Mouse (Mus musculus): ENCODE results near the gene Nup188. TPM values are rescaled to one million over a fixed set of nuclear protein-coding genes. Genes with fewer than 3 reads are reported as not detected.

Nup188 gene
- polyA plus RNA-seq, 1 experiment = 16.5 TPM

GRCm38 (mm10) chr2:30356266-30356665, 70.1 kb downstream of the Nup188 start:
- Histone ChIP-seq H3K27ac (ENCODE audit: insufficient read depth, low read length) (no peak overlapping the region), H3K4me3 (ENCODE audit: insufficient read depth, low read length) (no peak overlapping the region), H3K4me1 (ENCODE audit: control insufficient read depth, insufficient read depth, low read length) (peaks cover 17% of the 10 kb centered on the region)
- TF ChIP-seq CTCF (IDR thresholded peaks at IDR 0.05; ENCODE audit: extremely low read depth, insufficient read depth, low read length) (no peak), POLR2A (IDR thresholded peaks at IDR 0.05; ENCODE audit: extremely low read depth, insufficient read depth, low read length) (no peak)

- TF ChIP-seq POLR2A (IDR thresholded peaks at IDR 0.05; ENCODE audit: extremely low read depth, insufficient read depth, low read length) (no peak), CTCF (IDR thresholded peaks at IDR 0.05; ENCODE audit: extremely low read depth, insufficient read depth, low read length) (no peak)
- 0 out of 2 replicates have a peak overlapping the region, but pooled peaks have one; percentile 95 for H3K27ac ChIP-seq (ENCODE audit: insufficient read depth, low read length)
- peaks cover 17% of the 10 kb centered on the region for H3K4me1 ChIP-seq (ENCODE audit: control insufficient read depth, insufficient read depth, low read length)
- peak overlapping the region; percentile 86; the same call in 1 of the 2 replicates for H3K4me3 ChIP-seq (ENCODE audit: insufficient read depth, low read length)
Measured at GRCm38 (mm10) chr2:30356906-30357305, 70.7 kb downstream of the Nup188 start.

DNA sequence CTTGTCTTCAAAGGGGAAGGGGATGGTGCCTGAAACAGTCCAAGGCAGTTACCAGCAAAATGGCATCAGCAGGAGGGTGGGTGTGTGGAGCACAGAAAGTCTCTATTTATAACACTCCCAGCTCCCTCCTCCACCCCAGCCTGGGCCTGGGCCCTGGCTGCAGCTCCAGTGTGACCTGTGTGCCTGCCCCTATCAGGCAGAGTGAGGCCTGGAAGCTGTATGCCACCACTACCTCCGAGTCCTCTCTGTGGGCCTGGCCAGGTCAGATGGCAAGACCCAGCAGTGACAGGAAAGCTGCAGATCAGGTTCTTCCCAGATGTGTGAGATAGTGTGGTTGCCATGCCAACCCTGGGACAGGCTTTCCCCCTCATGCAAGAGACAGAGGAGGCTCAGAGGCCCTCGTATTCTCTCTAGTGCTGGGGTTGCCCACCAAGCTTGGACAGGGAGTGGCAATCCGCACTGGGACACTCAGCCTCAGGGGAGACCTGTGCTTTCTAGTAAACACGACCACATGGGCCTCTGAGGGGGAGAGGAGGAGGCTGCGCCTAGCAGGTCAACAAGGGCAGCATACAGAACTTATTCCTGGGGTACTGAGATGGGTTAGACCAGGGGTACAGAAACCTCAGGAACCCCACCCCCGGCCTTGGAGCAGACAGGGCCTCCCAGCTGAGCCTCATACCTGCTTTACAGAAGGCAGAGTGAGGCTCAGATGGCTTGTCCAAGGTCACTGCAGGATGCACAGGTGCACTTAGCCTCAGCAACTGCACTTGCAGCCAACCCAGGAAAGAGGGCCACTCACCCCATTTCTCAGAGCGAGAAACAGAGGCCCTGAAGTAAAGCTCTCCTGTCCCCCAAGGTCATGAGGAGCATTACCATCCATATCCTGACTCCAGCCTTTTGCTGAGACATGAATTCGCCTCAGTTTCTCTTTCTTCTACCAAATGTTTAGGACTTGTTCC, 71.6 kb downstream of the Nup188 start:
- Histone ChIP-seq H3K4me1 (ENCODE audit: control insufficient read depth, insufficient read depth, low read length) (peaks cover 17% of the 10 kb centered on the region), H3K4me3 (ENCODE audit: insufficient read depth, low read length) (peak overlapping the region; percentile 86), H3K27ac (ENCODE audit: insufficient read depth, low read length) (peak overlapping the region; percentile 95)
- TF ChIP-seq CTCF (IDR thresholded peaks at IDR 0.05; ENCODE audit: extremely low read depth, insufficient read depth, low read length) (no peak), POLR2A (IDR thresholded peaks at IDR 0.05; ENCODE audit: extremely low read depth, insufficient read depth, low read length) (no peak)

DNA sequence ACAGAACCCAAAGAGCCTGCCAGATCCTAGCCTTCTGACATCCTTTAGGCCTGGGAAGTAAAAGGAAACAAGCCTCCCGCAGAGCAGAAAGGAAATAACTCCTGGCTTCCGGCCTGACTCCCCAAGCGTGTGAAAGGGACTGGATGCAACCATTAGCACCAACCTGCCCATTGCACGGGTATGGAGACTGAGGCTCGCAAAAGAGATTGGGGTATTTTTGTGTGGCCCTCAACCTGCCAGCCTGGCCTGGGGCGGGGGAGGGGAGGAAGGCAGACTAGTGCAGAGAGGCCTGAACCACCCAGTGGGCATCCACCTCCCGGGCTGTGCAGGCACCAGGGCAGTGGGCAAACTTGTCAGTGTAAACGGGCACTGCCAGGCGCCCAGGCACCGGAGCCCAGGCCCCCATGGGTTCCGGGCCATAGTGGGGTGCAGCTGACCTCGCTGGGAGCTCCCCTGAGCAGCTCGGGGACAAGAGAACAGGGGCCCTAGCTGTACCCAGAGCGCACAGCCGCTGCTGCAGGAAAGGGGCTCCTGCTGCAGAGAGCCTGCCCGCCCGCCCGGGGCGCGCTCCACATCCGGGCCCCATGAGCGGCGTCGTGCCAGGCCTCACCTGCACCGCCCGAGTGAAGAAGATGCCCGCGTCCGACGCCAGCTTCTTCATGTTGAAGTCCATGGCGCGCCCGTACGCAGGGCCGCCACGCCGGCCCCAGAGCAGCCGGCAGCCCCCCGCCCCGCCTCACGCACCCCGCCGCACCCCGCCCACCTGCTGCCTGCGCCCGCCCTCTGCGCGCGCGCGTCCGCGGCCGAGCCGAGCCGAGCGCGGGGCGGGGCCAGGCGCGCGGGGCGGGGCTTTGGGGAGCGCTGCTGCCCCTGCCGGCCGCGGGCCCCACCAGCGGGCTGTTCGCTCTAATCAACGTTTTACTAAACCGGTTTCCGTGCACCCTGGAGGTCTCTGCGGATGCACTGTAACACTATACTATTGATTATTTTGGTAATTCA, 72.6 kb downstream of the Nup188 start, which contains the start of gene Sh3glb2:
Gene Sh3glb2 (minus strand): TSS at position 805 of the 999 bp plus-strand sequence.
- peaks cover 17% of the 10 kb centered on the region for H3K4me1 ChIP-seq (ENCODE audit: control insufficient read depth, insufficient read depth, low read length)
- TF ChIP-seq POLR2A (IDR thresholded peaks at IDR 0.05; ENCODE audit: extremely low read depth, insufficient read depth, low read length) = no peak
- no peak for TF ChIP-seq CTCF (IDR thresholded peaks at IDR 0.05; ENCODE audit: extremely low read depth, insufficient read depth, low read length)
- H3K4me3 ChIP-seq (ENCODE audit: insufficient read depth, low read length) = peak within 1 kb of the TSS; percentile 86
- H3K27ac ChIP-seq (ENCODE audit: insufficient read depth, low read length) = peak within 1 kb of the TSS; percentile 95

DNA sequence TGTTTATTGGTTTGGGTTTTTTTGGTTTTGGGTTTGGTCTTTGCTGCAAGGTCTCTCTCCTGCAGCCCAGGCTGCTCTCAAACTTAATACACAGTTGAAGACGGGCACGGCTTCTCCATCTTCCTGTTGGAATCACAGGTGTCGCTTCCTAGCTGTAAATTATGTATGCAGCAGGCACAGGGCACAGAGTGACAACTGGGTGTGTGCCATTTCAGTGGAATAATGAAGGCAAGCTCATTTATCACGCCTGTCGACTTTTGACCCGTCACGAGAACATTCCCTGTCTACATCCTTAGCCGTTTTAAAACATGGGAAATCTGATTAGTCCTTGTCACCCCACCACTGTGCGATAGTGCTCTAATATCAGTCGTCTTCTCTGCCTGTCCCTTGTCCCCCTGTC, 74.4 kb downstream of the Nup188 start:
- Histone ChIP-seq H3K4me3 (ENCODE audit: insufficient read depth, low read length) (no peak overlapping the region), H3K27ac (ENCODE audit: insufficient read depth, low read length) (no peak overlapping the region), H3K4me1 (ENCODE audit: control insufficient read depth, insufficient read depth, low read length) (peaks cover 14% of the 10 kb centered on the region; the same call in 1 of the 2 replicates)
- TF ChIP-seq CTCF (IDR thresholded peaks at IDR 0.05; ENCODE audit: extremely low read depth, insufficient read depth, low read length) = no peak
- no peak for TF ChIP-seq POLR2A (IDR thresholded peaks at IDR 0.05; ENCODE audit: extremely low read depth, insufficient read depth, low read length)

DNA sequence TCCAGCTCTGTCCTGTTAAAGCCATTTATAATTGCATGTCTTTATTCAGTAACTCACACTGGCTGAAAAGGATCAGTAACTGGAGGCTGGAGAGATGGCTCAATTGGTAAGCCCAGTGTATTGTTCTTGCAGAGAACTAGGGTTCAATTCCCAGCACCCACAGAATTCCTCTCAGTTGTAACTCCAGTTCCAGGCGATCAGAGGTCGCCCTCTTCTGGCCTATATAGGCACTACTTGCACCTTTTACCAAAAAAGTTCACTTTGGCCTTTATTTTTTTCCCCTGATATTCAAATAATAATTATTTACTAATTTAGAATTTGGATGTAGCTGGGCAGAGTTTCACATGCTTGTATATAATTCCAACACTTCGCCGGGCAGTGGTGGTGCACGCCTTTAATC, 76.7 kb downstream of the Nup188 start:
- H3K4me3 ChIP-seq (ENCODE audit: insufficient read depth, low read length) = no peak overlapping the region
- no peak overlapping the region for H3K27ac ChIP-seq (ENCODE audit: insufficient read depth, low read length)
- H3K4me1 ChIP-seq (ENCODE audit: control insufficient read depth, insufficient read depth, low read length) = peaks cover 4% of the 10 kb centered on the region; the same call in 1 of the 2 replicates
- no peak for TF ChIP-seq POLR2A (IDR thresholded peaks at IDR 0.05; ENCODE audit: extremely low read depth, insufficient read depth, low read length)
- TF ChIP-seq CTCF (IDR thresholded peaks at IDR 0.05; ENCODE audit: extremely low read depth, insufficient read depth, low read length) = no peak

DNA sequence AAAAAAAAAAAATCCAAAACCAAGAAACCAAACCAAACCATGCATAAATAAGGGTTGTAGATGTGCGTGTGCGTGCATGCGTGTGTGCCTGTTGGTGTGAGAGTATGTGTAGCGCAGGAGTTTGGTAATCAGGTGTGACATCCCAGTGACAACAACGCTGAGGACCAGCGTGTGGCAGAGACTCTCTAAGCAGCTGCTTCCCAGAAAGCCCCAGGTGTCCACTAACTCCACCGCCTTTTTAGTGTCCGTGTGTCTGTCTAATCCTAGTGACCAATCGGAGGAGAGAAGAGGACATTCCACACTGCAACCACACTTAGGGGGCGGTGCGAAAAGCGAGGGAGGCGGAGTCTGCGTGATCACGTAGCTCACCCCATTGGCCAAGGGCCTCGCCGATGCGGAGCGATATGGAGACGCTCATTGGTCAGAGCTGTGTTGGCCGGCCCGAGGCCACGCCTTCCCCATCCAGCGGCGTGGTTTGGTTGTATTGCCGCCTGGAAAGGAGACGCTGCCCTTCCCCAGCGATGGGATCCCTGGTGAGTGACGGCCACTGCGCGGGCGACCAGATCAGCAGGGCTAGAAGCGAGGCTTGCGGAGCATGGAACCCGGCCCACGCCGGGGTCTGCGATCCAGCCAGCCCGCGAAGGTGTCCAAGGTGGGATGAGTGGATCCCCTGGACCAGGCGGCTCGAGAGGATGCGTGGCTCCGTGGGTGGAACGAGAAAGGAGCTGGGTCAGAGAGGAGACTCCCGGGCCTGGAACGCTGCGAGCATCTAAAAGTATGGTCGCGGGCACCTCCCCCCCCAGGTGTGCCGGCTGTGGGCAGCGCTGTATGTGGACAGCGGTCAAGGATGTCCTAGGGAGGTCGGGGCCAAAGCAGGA, 77.8 kb downstream of the Nup188 start, which contains the start of gene Miga2:
Gene Miga2 (plus strand): TSS at position 461 of the 878 bp plus-strand sequence.
- Histone ChIP-seq H3K27ac (ENCODE audit: insufficient read depth, low read length) (peak within 1 kb of the TSS; percentile 7; the same call in 1 of the 2 replicates), H3K4me3 (ENCODE audit: insufficient read depth, low read length) (peak within 1 kb of the TSS; percentile 73), H3K4me1 (ENCODE audit: control insufficient read depth, insufficient read depth, low read length) (peaks cover 4% of the 10 kb centered on the region; the same call in 1 of the 2 replicates)
- TF ChIP-seq CTCF (IDR thresholded peaks at IDR 0.05; ENCODE audit: extremely low read depth, insufficient read depth, low read length) = no peak
- TF ChIP-seq POLR2A (IDR thresholded peaks at IDR 0.05; ENCODE audit: extremely low read depth, insufficient read depth, low read length) = peak; percentile 89
